Mouse (Mus musculus): ENCODE measurements around the gene Baz2b. TPM values are rescaled to one million over a fixed set of nuclear protein-coding genes. Genes with fewer than 3 reads are reported as not detected.
"Not testable (repeated sequence)": the region's sequence is repeated elsewhere in the genome, so short reads cannot be mapped to it uniquely, and the experiment has no call there.

The Baz2b gene
- polyA plus RNA-seq, 1 experiment from 2014 or later = 71.6 TPM

DNA sequence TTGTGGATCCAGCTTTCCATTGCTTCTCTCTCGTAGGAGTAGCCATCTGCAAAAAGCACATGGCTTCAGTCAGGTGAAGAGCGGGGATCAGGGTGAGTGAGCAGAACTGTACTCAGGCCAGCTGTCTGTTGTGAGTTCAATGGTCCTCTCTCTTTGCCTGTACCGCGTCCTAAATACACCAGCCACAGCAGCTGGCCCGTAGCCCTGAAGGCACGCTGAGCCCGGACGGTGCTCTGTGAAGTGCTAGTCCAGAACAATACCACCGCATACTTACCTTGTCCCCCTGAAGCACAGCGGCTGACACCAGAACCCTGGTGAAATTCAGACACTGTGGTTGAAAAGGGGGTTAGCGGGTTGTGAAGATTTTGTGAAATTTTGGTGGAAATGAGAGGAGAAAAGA is 356.7 kb downstream of the Baz2b start:
- WGBS = 68% methylated on average over 11 of the region's 11 CpGs
- Histone ChIP-seq H3K9me3 (no peaks in the 10 kb centered on the region), H3K36me3 (no peaks in the 10 kb centered on the region), H3K4me1 (no peaks in the 10 kb centered on the region), H3K9ac (replicated peaks) (no peak overlapping the region), H3K27ac (replicated peaks) (no peak overlapping the region), H3K4me3 (no peak overlapping the region), H3K4me2 (replicated peaks) (no peak overlapping the region), H3K27me3 (no peaks in the 10 kb centered on the region)
- ATAC-seq (replicated peaks) = no peak

DNA sequence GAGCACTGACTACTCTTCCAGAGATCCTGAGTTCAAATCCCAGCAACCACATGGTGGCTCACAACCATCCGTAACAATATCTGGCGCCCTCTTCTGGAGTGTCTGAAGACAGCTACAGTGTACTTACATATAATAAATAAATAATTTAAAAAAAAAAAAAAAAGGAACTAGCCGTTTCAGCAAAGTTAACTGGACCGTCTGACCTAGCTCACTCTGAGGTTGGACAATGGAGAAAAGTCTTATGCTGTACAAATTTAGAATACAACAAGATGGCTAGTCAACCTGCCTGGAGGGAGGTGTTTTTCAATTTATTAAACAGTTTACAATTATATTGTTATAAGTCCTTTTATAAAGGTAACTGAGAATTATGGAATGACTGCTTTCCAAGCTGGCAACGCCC is 357.8 kb downstream of the Baz2b start:
- not testable (repeated sequence) for H3K4me1 ChIP-seq; H3K27me3 ChIP-seq; H3K36me3 ChIP-seq; H3K9me3 ChIP-seq; H3K27ac ChIP-seq (replicated peaks); H3K4me2 ChIP-seq (replicated peaks); H3K4me3 ChIP-seq; ATAC-seq (replicated peaks); H3K9ac ChIP-seq (replicated peaks)
- 87% methylated on average over 5 of the region's 5 CpGs for WGBS

Other genes with a start within 250 kb of the Baz2b start
- gene March7, start within 50 bp of the Baz2b start, polyA plus RNA-seq (2015; fragmentation: Nextera tagmentation; extraction: Ambion mirVana) = 103 and 114 TPM in 2 replicates
- gene Cd302, start 74.6 kb upstream of the Baz2b start, polyA plus RNA-seq (2015; fragmentation: Nextera tagmentation; extraction: Ambion mirVana) = 9.2 and 10.3 TPM in 2 replicates
- 0.52 and 0.54 TPM in 2 replicates for gene Ly75, start 173.5 kb upstream of the Baz2b start, polyA plus RNA-seq (2015; fragmentation: Nextera tagmentation; extraction: Ambion mirVana)

Measured in forebrain, embryonic 15.5 days (tissue).